Mouse (Mus musculus): Measurements from ENCODE around the gene Ngef.
A peak's percentile ranks its signal among the peaks of the same experiment; 100 is the strongest.

Gene Ngef

DNA sequence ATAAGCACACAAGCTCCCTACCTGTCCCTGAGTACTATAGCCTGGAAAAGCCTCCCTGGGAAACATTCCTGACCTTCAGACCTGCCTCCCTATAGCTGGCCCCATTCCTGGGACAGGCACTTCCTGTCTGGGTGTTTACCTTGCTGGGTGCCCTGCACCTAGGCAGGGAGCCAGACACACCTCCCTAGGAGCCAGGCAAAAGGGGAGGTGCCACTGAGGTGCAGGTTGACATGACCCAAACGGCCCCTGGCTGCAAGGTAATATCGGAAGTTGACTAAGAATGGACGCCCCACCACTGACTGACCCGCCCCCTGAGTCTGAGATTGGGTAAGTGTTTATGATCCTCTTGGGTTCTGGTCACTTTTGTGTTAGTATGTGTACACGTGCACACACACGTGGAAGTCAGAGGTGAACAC is at the start of gene Ngef:
TSS of gene Ngef (minus strand) at position 71 of the 416 bp plus-strand sequence.
- DNase-seq (ENCODE audit: low spot score) = no peak

DNA sequence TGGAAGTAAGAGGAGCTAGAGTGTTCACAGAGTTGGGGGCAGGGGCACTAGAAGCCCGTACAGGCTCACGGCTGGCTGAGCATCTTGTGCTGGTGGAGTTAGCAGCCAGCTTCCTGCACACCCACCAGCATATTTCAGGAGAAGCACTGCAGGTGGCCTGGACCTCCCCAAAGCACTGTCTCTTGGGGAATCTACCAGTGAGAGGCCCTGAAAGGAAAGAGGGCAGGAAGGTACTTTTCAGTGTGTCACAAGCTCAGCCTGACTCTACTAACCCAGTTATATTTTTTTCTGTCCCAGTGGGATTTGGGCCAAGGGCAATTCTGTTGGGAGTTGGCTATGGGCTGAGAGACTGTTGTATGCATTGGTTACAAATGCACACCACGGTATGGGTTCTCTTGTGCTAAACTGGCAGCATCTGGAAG is 48.2 kb upstream of the Ngef start:
- no peak for DNase-seq (ENCODE audit: low spot score)

DNA sequence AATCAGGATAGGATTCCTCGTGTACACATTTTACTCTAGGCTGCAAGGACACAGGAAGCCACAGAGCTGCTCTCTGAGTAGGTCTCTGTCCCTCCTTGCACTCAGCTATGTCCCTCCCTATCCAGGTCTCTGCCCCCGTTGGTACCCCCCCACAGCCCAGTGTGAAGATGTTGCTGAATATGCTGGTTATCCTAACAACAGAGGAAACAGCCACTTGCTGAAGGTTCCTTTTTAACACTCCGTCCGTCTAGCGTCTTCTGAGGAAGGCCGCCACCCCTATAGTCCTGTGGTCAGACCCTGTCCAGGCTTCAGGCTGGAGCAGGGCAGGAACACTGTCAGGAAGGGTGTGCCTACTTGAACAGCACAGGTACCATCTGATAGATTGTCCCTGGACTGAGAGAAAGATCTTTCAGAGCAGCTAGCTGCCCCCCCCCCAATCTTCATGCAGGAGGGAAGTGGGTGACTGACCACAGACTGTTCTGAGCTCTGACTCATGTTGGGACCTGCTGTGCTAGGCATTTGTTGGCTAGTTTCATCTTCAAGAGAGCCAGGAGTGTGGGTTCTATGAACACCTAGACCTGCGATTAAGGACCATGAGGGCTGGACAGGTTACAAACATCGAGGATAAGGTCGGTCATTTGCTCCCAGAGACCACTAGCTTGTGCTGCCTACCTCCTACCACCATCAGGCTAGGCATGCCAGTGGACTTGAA is 47.6 kb upstream of the Ngef start:
- DNase-seq (ENCODE audit: low spot score) = no peak

DNA sequence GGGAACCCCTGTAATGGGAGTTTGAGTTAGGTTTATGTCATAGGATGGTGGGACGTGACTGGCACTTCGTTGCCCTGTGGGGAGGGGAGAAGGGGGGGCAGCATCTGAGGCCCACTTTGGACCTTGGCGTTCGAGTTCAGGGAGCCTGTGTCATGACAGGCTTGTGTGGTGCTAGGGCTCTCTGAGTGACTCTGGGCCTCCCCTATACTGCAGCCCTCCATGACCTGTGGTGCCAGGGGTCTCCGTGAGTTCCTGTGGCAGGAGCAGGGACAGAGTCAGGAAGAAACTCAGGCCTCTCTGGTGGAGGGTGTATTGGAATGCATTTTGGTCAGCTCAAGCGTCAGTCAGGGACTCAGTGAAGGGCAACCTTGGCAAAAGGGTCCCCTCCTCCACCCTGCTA is 47.0 kb upstream of the Ngef start:
- DNase-seq (ENCODE audit: low spot score) = no peak

DNA sequence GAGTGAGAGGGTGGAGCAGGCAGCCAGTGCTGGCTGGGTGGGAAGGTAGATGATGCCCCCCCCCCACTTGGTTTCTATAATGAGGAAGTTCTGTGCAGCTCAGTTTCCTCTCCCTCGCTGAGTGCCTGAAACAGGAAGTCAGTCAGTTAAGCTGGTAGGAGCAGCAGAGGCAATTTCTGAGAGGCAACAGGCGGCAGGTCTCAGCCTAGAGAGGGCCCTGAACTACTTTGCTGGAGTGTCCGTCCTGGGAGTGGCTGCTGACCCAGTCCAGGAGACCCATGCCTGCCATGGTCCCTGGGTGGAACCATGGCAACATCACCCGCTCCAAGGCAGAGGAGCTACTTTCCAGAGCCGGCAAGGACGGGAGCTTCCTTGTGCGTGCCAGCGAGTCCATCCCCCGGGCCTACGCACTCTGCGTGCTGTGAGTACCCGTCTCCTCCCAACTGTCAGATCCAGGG is 46.6 kb upstream of the Ngef start, which contains the start of gene Inpp5d:
TSS of gene Inpp5d (plus strand) at position 102 of the 458 bp plus-strand sequence.
- DNase-seq (ENCODE audit: low spot score) = no peak

DNA sequence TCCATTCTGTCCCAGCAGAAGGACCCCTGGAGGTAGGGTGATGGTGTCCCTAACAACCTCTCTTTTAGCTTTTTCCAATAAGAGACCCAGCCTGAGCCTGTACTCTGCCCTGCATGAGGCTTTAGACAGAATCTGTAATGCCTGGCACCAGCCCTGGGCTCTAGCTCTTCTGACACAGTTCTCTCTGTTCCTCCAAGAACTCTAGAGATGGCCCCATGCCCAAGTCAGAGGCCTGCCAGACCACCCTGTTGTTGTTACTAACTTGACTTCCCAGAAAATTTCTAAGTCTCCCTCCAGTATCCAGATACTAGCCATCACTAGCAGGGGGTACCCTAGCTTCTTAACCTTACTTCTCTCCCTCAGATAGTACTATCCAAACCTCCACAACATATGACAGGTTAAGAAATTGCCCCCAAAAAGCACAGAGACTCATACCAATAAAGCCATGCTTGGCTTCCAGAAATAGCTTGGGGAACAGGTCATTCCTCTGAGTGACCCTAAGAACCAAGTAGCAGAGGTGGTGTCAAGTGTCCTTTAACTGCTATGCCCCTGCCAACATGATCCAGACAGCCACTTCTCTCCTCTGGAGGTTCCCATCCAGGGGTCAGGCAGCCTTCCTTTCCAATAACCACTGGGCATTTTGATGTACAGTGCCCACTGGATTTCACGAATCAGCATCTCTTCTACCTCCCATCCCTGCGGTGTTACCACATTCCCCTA is 41.1 kb upstream of the Ngef start:
- DNase-seq (ENCODE audit: low spot score) = no peak

DNA sequence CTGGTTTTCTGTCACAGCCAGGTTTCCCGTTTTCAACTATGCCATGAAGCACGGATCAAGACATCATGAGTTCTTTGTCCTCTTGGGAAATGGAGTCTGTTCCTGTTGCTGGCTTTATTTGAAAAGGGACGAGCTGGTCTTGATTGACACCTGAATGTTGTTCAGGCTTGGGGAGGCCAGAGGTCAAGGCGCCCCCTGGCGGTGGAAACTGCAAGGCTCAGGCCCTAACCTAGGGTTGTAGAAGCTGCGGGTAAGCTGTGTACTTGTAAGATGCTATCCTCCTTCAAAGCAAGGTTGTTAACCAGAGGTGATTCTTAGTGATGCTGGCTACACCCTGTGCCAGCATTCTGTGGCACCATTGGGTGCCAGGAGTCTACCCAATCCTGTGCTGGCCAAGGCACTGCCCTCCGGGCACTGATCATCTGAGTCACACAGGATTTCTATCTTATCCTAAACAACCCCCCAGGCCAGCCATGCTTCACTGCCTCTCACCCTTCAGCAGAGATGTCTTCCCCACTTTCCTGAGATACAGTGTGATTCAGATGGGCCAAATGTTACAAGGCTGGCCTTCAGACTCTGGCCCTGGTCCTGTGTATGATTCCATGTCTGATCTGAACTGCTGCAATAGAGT is 34.9 kb upstream of the Ngef start:
- DNase-seq (ENCODE audit: low spot score) = peak; percentile 74

DNA sequence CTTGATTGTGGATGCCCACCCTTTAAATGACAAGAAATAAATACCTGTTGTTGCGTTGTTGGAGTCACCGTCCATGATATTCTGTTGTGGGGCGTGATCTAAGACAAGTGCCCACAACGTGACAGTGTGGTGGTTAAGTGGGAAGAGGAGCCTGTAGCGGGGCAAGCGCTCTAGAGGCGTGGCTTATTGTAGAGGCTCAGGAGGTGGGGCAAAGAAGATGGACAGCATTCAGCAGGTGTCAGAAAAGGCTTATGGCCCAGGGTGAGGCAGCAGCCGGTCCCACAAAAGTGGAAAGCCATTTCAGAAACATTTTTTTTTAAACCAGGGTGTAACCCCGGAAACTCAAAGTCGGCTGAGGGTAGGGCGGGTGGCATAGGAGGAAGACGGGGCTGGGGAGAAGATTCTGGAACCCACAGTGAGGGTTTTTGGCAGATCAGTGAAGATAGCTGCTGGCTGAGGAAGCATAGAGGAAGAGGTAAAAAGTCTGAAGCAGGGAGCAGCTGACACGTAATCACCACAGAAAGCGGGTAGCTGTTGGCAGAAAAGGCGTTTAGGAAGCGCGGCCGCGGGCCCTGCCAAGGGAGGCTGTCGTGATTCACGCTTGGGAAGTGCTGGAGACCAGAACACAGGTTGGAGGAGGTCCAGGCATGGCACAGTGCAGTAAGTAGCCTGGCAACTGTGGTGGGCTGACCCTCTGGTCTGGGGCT is 33.9 kb upstream of the Ngef start:
- DNase-seq (ENCODE audit: low spot score) = no peak

DNA sequence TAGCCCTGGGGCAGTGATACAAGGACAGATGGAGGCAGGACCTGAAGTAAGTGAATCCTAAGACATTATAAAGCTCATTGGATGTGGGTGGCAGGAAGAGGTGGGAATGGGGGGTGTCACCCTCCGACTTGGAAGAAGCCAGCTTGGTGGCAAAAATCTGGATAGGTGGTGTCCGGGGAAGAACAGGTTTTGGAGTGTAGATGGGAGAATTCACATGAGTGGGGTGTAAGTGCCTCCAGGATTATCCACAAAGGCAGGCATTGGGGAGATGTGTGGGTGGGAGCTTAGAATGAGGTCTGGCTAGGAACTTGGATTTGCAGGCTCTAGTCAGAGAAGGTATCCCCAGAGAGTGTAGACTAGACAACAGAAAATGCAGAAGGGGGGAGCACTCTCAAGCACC is 31.6 kb upstream of the Ngef start:
- DNase-seq (ENCODE audit: low spot score) = no peak

DNA sequence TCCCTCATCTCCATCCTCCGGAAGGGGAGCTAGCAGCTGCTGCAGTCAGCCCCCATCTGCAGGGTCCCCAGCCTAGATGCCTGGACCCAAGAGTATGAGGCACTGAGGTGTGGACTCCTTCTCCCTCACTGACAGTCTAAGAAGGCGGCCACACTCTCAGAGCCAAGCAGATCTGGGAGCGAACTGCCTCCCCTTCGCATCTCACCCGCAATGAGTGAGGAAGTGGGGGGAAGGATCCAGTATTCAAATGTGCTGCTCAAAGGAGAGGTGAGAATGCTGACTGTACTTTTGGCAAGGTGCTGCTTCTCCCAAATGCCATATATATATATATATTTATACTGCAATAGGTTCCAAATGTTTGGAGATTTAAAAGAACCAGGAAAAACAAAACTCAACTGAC is 29.7 kb upstream of the Ngef start:
- DNase-seq (ENCODE audit: low spot score) = no peak

DNA sequence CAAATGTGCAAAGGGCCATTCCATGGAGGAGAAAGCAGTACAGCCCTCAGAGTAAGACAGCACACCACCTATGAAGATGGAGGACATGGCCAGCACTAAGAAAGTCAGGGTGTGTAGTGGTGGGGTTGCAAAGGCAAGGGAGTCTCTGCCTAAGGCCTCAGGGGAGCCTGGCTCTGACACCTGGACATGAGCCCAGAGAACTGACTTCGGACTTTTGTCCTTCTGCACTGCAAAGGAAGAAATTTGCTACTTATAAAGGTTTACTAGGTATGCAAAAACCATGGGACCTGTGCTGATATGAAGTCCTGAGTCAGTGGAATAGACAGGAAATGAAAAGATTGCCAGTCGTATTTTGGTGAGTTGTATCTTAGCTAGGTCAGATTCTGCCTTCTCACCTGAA is 28.1 kb upstream of the Ngef start:
- DNase-seq (ENCODE audit: low spot score) = no peak

DNA sequence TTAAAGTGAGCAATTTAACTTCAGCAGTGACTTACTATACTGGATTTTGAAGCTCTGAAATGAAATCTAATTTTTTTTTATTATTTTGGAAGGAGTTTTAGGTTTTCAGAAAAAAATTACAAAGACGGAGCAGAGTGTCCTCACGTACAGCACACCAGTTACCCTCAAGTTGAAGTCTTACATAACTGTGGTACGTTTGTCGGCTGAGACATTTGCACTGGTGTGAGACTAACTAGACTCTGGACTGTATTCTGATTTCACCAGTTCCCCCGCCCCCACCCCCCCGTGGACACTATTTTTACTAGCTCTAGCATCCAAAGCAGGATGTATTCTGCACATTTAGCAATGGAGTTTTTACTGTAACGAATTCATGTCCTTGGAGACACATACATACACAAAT is 26.9 kb upstream of the Ngef start:
- no peak for DNase-seq (ENCODE audit: low spot score)

DNA sequence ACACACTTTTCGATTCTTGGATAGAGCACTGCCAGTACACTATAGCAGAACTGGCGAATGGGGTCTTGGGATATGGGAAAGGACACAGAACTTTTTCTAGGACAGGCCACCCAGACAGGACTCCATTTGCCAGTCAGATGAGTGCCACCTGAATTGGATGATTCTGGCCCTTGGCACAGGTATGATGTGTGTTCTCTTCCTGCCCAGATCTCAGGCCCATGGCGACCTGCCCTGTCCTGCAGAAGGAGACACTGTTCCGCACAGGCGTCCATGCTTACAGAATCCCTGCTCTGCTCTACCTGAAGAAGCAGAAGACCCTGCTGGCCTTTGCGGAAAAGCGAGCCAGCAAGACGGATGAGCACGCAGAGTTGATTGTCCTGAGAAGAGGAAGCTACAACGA is 21.0 kb upstream of the Ngef start:
- DNase-seq (ENCODE audit: low spot score) = no peak

DNA sequence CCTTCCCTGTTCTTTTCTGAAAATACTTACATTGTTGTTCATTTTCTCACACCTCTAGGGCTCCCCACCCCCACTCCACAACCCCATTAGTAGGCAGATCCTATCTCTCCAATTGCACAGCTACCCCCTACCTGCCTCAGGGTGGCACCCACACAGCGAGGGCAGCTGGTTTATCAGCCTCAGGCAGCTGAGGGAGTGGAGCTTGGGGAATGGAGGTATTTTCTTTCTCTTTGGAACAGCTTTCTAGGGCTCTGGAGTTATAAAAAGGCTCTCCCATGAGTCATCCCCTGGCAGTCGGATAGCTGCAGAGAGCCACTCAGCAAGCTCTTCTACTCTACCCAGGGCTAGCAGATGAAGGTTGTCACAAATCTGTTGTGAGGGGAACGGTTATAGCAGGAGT is 20.6 kb upstream of the Ngef start:
- DNase-seq (ENCODE audit: low spot score) = no peak

DNA sequence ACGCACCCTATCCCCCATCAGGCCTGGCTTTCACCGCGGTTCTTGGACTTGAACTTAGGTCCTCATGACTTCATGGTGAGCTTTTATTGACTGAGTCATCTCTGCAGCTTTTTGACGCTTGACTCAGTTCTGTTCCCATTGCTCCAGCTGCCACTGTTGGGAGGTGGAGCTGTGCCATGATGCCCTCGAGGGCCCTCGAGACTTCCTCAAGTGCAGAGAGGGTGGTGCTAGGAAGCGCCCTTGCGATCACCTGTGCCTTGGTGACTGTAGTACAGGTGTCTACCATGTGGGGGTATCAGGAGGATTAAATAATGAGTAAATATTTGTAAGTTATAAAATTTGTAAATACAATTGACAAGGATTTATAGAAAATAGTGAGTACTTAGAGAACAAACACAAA is 16.3 kb upstream of the Ngef start:
- DNase-seq (ENCODE audit: low spot score) = no peak

DNA sequence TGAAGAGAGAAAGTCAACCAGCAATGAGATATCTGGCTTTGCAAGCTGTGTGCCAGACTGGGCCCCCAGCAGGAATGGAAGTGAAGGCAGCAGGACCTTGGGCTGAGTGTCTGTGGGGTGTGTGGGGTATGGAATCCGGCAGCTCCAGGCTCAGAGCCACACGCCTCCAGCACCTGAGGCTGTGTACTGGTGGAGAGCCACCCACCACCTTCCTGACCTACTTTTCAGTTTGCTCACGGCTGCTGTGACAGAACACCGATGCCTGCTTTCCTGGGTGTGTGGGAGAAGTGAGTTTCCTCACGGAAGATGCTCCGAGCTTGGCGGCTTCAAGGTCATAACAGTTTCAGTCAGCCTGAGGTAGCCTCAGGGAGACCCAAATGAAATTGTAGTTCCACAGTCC is 15.5 kb upstream of the Ngef start:
- DNase-seq (ENCODE audit: low spot score) = no peak

DNA sequence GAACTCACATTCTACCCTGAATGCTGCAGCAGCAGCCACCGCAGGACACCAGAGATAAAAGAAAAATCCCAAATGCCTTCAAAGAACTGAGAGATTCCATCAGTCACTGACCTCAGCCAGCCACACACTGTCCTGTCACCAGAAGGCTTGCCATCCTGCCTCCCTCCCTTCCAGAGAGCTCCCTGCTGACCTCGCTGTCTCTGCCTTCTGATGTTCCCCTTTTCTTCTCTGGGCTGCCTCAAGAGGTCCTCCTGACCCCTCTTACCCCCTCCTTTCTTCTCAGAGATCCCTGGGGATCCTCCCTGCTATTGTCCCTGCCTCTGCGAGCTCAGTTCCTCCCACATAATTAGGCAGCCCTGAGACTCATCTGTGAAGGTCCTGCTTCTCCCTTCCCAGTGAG is 7.2 kb upstream of the Ngef start:
- no peak for DNase-seq (ENCODE audit: low spot score)

DNA sequence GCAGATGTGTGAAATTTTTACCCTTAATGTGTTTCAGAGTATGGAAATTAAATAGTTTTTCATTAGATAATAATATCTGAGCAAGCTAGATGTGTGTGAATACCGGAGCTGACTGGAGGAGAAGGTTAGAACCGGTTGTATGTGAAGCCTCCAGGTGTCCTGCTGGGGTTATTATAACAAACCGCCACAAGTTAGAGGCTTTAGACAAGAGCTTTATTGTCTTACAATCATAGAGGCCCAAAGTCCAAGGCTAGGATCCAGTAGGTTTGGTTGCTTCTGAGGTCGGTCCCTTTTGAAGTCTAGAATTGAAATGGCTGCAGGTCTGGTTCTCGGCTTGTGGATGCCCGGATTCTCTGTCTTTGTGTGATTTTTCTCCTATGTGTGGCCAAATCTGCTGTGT is 5.3 kb upstream of the Ngef start:
- DNase-seq (ENCODE audit: low spot score) = no peak

DNA sequence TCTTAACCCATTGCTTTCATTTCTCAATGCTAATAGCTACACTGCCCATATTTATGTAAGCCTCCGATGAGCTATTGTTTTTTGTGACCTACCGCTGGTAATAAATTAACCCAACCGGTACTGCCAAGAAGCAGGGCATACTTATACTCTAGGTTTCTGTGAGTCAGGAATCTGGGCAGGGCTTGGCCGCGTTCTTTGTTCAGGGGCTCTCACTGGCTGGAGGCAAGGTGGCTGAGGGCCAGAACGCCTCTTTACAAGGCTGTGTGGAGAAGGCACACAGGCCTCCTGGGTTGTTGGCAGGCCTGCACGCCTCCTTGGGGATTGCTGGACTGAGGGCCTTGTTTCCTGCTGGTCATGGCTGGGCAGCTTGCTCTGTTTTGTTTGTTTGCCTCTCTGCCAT is 1.1 kb upstream of the Ngef start:
- peak; percentile 29 for DNase-seq (ENCODE audit: low spot score)

DNA sequence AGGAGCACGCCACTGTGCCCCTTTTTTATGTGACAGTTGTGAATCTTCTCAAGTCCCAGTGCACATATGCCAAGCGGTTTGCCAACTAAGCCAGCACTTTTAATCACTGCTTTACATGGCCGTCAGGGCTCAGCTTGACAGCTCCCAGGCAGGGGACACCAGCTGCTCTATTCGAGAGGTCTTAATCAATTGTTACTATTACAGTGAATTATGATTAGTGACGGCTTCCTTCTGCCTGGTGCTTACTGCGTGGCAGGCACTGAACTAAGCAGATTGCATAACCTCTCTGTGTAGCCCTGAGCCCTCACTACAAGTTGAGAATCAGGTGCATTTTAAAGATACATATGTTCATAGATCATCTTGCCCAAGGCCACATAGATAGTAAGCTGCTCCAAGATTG is 683 bp upstream of the Ngef start:
- DNase-seq (ENCODE audit: low spot score) = no peak

DNA sequence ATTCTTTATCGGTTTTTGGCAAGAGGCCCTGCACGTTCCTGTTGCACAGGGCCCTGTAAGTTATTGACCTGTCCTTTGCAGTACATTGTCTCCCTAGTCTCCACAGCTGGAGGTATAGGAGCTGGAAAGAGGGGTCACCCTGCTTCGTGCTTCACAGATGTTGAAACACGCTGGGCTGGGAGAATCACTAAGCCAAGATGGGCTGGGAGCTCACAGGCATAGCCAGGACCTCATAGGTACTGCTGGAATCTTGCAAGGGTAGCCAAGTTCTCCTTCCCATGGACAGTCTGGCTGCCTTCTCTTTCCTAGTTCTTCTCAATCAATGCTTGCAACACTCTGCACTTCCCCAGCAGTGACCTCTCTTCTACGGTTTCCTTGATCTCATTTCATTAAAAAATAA is 409 bp downstream of the Ngef start:
- no peak for DNase-seq (ENCODE audit: low spot score)

DNA sequence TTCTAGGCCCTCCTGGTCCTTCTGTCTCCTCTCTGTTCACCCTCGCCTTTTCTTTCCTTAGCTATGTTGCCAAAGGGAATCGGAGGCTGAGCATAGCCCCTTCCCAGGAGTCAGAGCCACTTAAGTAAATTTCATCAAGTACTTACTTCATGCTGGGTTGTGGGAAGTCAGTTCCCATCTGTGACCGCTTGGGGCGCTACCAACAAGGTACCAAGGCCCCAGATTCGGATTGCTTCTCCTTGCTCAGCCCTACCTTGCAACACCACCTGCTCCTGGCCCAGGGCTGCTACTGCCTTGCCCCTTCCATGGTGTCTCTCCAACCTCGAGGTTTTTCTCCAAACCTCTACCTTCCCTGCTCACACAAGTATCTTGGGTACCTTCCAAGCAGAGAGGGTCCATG is 5.3 kb downstream of the Ngef start:
- no peak for DNase-seq (ENCODE audit: low spot score)

DNA sequence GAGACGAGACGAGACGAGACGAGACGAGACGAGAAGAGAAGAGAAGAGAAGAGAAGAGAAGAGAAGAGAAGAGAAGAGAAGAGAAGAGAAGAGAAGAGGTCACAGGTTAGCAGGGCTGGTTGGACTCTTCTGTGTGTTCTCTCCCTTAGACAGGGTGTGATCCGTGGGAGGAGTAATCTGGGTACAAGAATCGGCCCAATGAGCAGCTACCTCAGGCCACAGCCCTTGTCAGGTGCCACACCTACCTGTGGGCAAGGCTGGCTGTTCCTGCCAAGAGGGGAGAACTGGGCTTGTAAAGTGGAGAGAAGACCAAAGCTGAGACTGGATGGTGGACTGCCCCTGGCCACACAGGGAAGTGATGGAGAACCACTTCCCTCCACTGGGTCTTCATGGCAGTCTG is 7.9 kb downstream of the Ngef start:
- DNase-seq (ENCODE audit: low spot score) = no peak

All from urinary bladder, postnatal 25 days (tissue).